Mouse (Mus musculus) heart, embryonic 10.5 days (tissue): ENCODE data around the gene Enpp7. TPM values are rescaled to one million over a fixed set of nuclear protein-coding genes. Genes with fewer than 3 reads are reported as not detected.

Experiments
- DNase-seq: peaks from one replicate; pipeline ENCODE4 v3.0.0-alpha.2; 2017; ENCODE audit warnings: low spot score
- H3K27ac ChIP-seq: fragments of 300-500 bp; sonication (generic); 2 replicates; pipeline ENCODE4 v1.5.1; 2016; ENCODE audit warnings: mild to moderate bottlenecking
- H3K27me3 ChIP-seq: fragments of 300-500 bp; sonication (generic); 2 replicates; pipeline ENCODE4 v1.6.1; 2016; ENCODE audit warnings: mild to moderate bottlenecking; ENCODE audit not compliant: poor library complexity, insufficient read depth, severe bottlenecking
- H3K36me3 ChIP-seq: fragments of 300-500 bp; sonication (generic); 2 replicates; pipeline ENCODE4 v1.6.1; 2016; ENCODE audit warnings: mild to moderate bottlenecking, moderate library complexity
- H3K4me1 ChIP-seq: fragments of 300-500 bp; sonication (generic); 2 replicates; pipeline ENCODE4 v1.6.1; 2016; ENCODE audit warnings: mild to moderate bottlenecking
- H3K4me3 ChIP-seq: fragments of 300-500 bp; sonication (generic); 2 replicates; pipeline ENCODE4 v1.5.1; 2016; ENCODE audit warnings: mild to moderate bottlenecking, moderate library complexity
- H3K9me3 ChIP-seq: fragments of 300-500 bp; sonication (generic); 2 replicates; pipeline ENCODE4 v1.6.1; 2016; ENCODE audit warnings: mild to moderate bottlenecking, moderate library complexity
- WGBS: fragments of 180-500 bp; shearing (Covaris S2); methylation state at CpG from one replicate; pipeline ENCODE4 v1.1.7; 2016; 5-methylcytosine and 5-hydroxymethylcytosine counted together
- polyA plus RNA-seq: library from polyadenylated mRNA; unstranded; fragments of >200 nt; fragmentation: Nextera tagmentation; extraction: Ambion mirVana; gene quantifications from 2 replicates; pipeline ENCODE4 v1.2.1, GENCODE M21; 2016

Gene Enpp7
- polyA plus RNA-seq, 1 experiment from 2014 or later: not detected

DNA sequence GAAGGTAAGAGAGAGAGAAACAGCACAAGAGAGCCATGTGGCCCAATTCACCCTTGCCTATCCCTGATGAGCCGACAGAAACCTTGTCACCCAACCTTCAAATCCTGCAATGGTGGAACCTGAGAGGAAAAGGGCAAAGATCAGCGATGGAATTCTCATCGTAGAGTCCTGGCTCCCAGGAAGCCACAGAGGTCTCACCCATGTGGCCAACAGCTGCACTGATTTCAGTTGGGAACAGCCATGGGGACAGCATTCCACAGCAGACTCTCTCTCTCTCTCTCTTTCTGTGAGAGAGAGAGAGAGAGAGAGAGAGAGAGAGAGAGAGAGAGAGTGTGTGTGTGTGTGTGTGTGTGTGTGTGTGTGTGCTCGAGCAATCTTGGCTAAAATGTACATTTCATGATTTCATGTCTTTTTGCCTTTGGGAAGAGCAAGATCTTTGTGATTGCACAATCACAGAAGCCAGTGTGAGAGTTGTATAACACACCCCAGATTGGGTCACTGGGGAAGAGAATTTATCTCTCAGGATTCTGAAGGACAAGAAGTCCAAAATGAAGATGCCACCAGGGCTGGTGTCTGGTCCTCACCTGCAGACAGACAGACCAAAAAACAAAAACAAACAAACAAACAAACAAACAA lies 13.6 kb downstream of the Enpp7 start:
- H3K4me1 ChIP-seq: peaks cover 12% of the 10 kb centered on the region
- H3K27ac ChIP-seq: no peak overlapping the region
- no peaks in the 10 kb centered on the region for H3K9me3 ChIP-seq
- no peak overlapping the region for H3K4me3 ChIP-seq
- 63% methylated on average over 4 of the region's 4 CpGs for WGBS
- H3K27me3 ChIP-seq: peaks cover 66% of the 10 kb centered on the region
- no peaks in the 10 kb centered on the region for H3K36me3 ChIP-seq
- DNase-seq: no peak

DNA sequence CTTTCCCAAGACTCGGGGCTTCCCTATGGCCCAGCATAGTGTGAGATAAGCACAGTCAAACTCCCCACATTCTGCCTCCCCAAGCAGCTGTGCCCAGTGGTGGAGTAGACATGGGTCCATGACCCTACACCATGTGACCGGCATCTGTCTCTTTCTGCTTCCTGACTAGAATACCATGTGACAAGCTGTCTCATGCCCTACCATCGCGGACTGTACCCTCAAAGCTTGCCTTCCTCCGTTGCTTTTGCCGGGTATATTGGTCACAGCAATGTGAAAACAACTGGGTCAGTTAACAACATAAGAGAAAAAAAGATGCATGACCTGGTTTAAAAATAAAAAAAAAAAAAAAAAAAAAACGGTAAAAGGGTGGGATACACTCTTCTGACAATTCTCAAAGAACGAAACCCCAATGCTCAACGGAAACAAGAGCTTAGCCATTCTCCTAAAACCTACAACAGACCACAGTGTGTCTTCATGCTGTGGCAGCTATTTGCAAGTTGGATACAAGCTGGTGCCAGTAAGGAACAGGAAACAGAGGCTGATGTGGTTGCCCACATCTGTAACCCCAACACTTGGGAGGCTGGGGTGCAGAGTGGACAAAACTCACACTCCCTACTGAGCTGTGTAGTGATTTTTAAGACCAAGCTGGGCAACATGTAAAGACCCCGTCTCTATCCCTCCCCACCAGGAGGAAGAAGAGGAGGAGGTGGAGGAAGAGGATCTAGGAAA lies 17.7 kb downstream of the Enpp7 start:
- H3K4me3 ChIP-seq: no peak overlapping the region
- no peak overlapping the region for H3K27ac ChIP-seq
- WGBS: 82% methylated on average over 10 of the region's 10 CpGs
- H3K9me3 ChIP-seq: no peaks in the 10 kb centered on the region
- H3K36me3 ChIP-seq: no peaks in the 10 kb centered on the region
- peaks cover 29% of the 10 kb centered on the region for H3K27me3 ChIP-seq
- no peak for DNase-seq
- peaks cover 11% of the 10 kb centered on the region for H3K4me1 ChIP-seq

GRCm38 (mm10) chr11:119006462-119006861 lies 18.5 kb downstream of the Enpp7 start:
- H3K9me3 ChIP-seq: no peaks in the 10 kb centered on the region
- no peak overlapping the region for H3K4me3 ChIP-seq
- H3K4me1 ChIP-seq: peaks cover 11% of the 10 kb centered on the region
- DNase-seq: no peak
- no peaks in the 10 kb centered on the region for H3K36me3 ChIP-seq
- H3K27me3 ChIP-seq: peaks cover 22% of the 10 kb centered on the region; the same call in 1 of the 2 replicates
- 72% methylated on average over 3 of the region's 3 CpGs for WGBS
- H3K27ac ChIP-seq: no peak overlapping the region

- H3K4me1 ChIP-seq: peaks cover 11% of the 10 kb centered on the region
- peak overlapping the region; percentile 56 for H3K4me3 ChIP-seq
- no peaks in the 10 kb centered on the region for H3K9me3 ChIP-seq
- DNase-seq: peak; percentile 87
- H3K27me3 ChIP-seq: peaks cover 11% of the 10 kb centered on the region; the same call in 1 of the 2 replicates
- H3K36me3 ChIP-seq: no peaks in the 10 kb centered on the region
- peak overlapping the region; percentile 74 for H3K27ac ChIP-seq
- 17% methylated on average over 21 of the region's 21 CpGs for WGBS
Observed at GRCm38 (mm10) chr11:119007461-119008456, 19.8 kb downstream of the Enpp7 start.

DNA sequence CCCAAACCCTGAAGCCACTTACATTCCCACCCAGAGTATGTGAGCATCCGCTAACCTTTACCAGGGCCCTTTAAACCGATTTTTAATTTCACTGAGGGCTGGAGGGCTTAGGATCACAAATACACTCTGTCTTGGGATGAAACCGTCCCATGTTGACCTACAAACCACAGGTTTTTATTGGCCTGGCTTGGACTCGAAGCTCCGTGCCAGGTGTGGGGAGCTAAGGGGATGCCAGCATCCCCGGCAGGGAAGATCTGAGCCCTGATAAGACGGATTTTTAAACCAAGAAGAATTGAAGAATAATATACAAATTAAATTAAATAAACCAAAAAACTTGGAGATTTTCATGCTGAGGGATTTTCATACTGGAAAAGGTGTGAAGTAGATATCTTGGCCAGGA lies 26.5 kb downstream of the Enpp7 start:
- WGBS: 81% methylated on average over 7 of the region's 7 CpGs
- Histone ChIP-seq H3K27me3 (peaks cover 9% of the 10 kb centered on the region; the same call in 1 of the 2 replicates), H3K9me3 (no peaks in the 10 kb centered on the region), H3K36me3 (no peaks in the 10 kb centered on the region), H3K4me1 (no peaks in the 10 kb centered on the region), H3K4me3 (no peak overlapping the region), H3K27ac (no peak overlapping the region)
- no peak for DNase-seq

GRCm38 (mm10) chr11:119017506-119017905 lies 29.5 kb downstream of the Enpp7 start:
- 76% methylated on average over 7 of the region's 7 CpGs for WGBS

DNA sequence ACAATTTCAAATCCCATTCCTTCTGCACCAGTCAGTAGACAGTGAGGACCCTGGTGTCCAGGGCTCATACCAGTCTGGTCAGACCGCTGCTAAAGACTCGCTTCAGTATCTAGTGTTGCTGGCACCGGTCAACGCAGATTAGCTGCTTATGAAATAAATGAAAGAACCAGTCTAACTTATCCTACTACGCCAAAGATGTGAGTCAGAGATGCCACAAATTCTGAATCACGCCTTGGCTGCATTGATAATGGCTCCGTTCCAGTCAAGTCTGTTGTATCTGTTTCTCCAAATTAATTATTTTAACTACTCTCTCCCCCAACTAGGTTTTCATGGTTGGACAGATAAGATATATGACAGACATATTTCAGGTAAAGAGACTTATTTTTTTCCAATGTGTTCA lies 33.2 kb downstream of the Enpp7 start:
- no peak overlapping the region for H3K4me3 ChIP-seq
- H3K36me3 ChIP-seq: peaks cover 7% of the 10 kb centered on the region
- no peak for DNase-seq
- WGBS: 85% methylated on average over 7 of the region's 7 CpGs
- H3K9me3 ChIP-seq: no peaks in the 10 kb centered on the region
- H3K27ac ChIP-seq: no peak overlapping the region
- H3K27me3 ChIP-seq: peaks cover 33% of the 10 kb centered on the region
- peaks cover 36% of the 10 kb centered on the region for H3K4me1 ChIP-seq

More at GRCm38 (mm10) chr11:119017506-119017905, 29.5 kb downstream of the Enpp7 start:
- Histone ChIP-seq H3K9me3 (no peaks in the 10 kb centered on the region), H3K4me1 (0 out of 2 replicates have a peak, but pooled peaks cover under 1% of the 10 kb centered on the region), H3K36me3 (no peaks in the 10 kb centered on the region), H3K27me3 (peaks cover 33% of the 10 kb centered on the region), H3K27ac (no peak overlapping the region), H3K4me3 (no peak overlapping the region)
- no peak for DNase-seq

DNA sequence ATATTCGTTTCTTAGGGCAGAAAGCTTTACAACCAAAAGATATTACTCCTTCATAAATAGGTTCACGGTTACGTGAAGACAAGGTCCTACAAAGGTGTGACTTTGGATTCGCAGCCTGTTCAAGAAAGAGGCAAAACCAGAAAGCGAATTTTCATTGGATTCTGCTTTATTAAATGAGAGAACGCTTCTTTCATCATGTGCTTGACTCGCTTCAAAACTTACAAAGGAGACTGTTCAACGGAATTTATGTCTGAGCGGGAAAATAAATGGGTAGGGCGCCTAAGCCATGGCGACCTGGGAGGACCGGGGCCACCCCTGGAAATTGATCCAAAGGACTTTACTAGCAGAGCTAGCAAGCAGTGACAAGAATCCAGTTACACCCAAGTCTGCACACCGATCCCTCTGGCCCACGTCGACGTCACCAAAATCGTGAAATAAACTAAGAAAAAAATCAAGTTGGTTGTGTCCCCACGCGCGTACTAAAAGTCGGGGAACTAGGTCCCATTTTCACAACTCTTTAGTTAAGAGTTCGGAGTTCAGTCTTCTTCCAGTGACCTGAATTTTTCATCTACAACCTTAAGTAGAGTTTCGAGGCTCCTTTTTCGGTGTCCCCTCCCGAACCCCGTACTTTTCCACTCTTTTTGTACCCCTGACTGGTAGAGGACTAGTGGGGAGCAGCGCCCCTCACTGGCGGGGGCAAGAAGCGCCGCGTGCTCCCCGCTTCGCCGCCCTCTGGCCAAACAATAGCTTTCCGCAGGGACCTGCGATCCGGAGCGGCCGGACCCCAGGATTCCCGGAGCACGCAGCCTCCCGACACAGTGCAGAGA lies 34.3 kb downstream of the Enpp7 start:
- peaks cover 18% of the 10 kb centered on the region for H3K36me3 ChIP-seq
- DNase-seq: no peak
- peak overlapping the region; percentile 97 for H3K27ac ChIP-seq
- peaks cover 45% of the 10 kb centered on the region for H3K4me1 ChIP-seq
- H3K27me3 ChIP-seq: peaks cover 33% of the 10 kb centered on the region
- peak overlapping the region; percentile 93 for H3K4me3 ChIP-seq
- no peaks in the 10 kb centered on the region for H3K9me3 ChIP-seq
- 6% methylated on average over 42 of the region's 42 CpGs for WGBS

GRCm38 (mm10) chr11:119022895-119023615 lies 35.1 kb downstream of the Enpp7 start, which contains the start of gene Cbx2:
Gene Cbx2, plus strand, starts transcription at chr11:119022962.
- Histone ChIP-seq H3K27me3 (peaks cover 33% of the 10 kb centered on the region), H3K9me3 (no peaks in the 10 kb centered on the region), H3K4me1 (peaks cover 45% of the 10 kb centered on the region), H3K27ac (peak within 1 kb of the TSS; percentile 97), H3K36me3 (peaks cover 26% of the 10 kb centered on the region), H3K4me3 (peak within 1 kb of the TSS; percentile 93)
- DNase-seq: peak; percentile 89
- under 1% methylated on average over 86 of the region's 99 CpGs for WGBS

DNA sequence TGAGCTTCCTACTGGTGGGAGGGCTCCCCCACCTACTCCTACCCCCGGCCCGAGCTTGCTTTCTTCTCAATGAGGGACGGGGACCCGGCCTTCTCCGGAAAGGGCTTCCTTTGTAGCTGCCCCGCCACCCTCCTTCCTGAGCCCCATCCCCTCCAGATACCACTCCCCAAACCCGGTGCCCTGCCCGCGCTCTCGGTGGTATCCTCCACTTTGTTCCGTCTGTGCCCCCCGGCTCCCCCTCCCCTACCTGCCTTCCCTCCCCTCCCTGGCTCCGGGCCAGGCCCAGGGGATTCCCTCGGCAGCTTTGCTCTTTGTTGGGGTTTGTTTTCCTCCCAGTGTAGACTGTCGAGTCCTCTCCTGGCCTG lies 35.6 kb downstream of the Enpp7 start:
- H3K27me3 ChIP-seq: peaks cover 33% of the 10 kb centered on the region
- H3K27ac ChIP-seq: peak overlapping the region; percentile 97
- H3K4me1 ChIP-seq: peaks cover 48% of the 10 kb centered on the region
- peak overlapping the region; percentile 93 for H3K4me3 ChIP-seq
- peaks cover 31% of the 10 kb centered on the region for H3K36me3 ChIP-seq
- DNase-seq: no peak
- no peaks in the 10 kb centered on the region for H3K9me3 ChIP-seq
- under 1% methylated on average over 15 of the region's 15 CpGs for WGBS

- peaks cover 26% of the 10 kb centered on the region for H3K27me3 ChIP-seq
- H3K27ac ChIP-seq: peak overlapping the region; percentile 97
- H3K4me3 ChIP-seq: peak overlapping the region; percentile 93
- DNase-seq: no peak
- peaks cover 38% of the 10 kb centered on the region for H3K36me3 ChIP-seq
- 10% methylated on average over 7 of the region's 7 CpGs for WGBS
- peaks cover 49% of the 10 kb centered on the region for H3K4me1 ChIP-seq
- no peaks in the 10 kb centered on the region for H3K9me3 ChIP-seq
Observed at GRCm38 (mm10) chr11:119024260-119024659, 36.3 kb downstream of the Enpp7 start.
